Mouse (Mus musculus): Measurements from ENCODE around the gene Eapp. TPM values are rescaled to one million over a fixed set of nuclear protein-coding genes. Genes with fewer than 3 reads are reported as not detected.

Gene Eapp
- total RNA-seq, 2 experiments from 2014 or later: 36.3 to 39.3 TPM

- DNase-seq (ENCODE audit: low spot score in 2 of 2): no peak
These were observed 54.3 kb downstream of the Eapp start for GRCm38 (mm10) chr12:54641374-54641773.

- no peak for DNase-seq (ENCODE audit: low spot score in 2 of 2)
These were observed 55.4 kb downstream of the Eapp start for GRCm38 (mm10) chr12:54640259-54640658.

GRCm38 (mm10) chr12:54637033-54637432 lies 58.7 kb downstream of the Eapp start:
- DNase-seq (ENCODE audit: low spot score in 2 of 2): no peak

- no peak for DNase-seq (ENCODE audit: low spot score in 2 of 2)
These were observed 63.6 kb downstream of the Eapp start for GRCm38 (mm10) chr12:54632141-54632540.

GRCm38 (mm10) chr12:54621942-54622341 lies 73.8 kb downstream of the Eapp start:
- no peak for DNase-seq (ENCODE audit: low spot score in 2 of 2)

Small RNA genes lying within 50 kb of the gene (microRNA-seq; reads per million reads assigned to microRNA genes)
- 0 reads per million in 2 experiments for gene Mir1892

Other genes starting within 250 kb of the Eapp start
- 10 to 100 TPM; 27.2 to 27.3 TPM for gene Sptssa, start 39.3 kb downstream of the Eapp start, total RNA-seq (2021)
- gene Snx6, start 99.8 kb upstream of the Eapp start, total RNA-seq (2021): 10 to 100 TPM; 43.4 to 47.9 TPM
- gene Cfl2, start 167.0 kb upstream of the Eapp start, total RNA-seq (2021): 10 to 100 TPM; 94.7 to 95.9 TPM